Mouse (Mus musculus): ENCODE results near the gene Homer2.

Gene Homer2

GRCm38 (mm10) chr7:81698357-81698756 lies 9.0 kb downstream of the Homer2 start:
- DNase-seq (ENCODE audit: low spot score): no peak

- no peak for DNase-seq (ENCODE audit: low spot score)
These were observed 9.4 kb downstream of the Homer2 start for GRCm38 (mm10) chr7:81697954-81698353.

DNA sequence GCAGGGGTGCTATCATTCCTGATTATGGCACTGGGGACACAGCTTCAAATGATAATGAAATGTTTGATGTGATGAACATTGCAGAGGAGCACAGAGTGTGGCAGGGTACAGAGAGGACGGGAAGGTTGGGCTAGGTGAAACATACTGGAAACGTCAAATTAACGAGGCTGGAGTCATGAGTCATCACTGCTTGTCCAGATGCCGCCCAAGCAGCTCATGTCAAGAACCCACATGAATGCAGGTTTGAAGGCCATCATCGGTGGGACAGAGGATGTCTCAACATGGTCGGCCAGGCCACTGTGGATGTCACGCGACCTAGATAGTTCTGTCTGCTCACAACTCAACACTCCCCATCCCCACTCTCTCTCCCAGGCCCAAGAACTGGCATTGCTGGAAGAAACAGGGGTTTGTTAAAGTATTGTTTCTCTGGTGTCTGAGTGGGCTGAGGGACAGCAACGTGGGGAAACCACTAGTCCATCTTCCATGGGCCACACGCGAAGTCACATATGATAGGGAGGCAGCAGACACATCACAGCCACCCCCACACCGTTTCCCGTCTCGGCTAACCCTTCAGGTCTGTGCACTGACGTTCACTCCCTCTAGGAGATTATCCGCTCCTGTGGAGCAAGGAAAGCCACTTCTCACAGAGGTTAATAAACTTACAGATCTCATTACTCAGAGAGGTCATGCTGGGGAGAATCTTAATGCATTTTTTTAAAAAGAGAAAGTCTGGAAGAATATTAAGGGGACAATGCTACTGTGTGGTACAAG lies 11.4 kb downstream of the Homer2 start:
- no peak for DNase-seq (ENCODE audit: low spot score)

GRCm38 (mm10) chr7:81691067-81691466 lies 16.3 kb downstream of the Homer2 start:
- DNase-seq (ENCODE audit: low spot score): no peak

DNA sequence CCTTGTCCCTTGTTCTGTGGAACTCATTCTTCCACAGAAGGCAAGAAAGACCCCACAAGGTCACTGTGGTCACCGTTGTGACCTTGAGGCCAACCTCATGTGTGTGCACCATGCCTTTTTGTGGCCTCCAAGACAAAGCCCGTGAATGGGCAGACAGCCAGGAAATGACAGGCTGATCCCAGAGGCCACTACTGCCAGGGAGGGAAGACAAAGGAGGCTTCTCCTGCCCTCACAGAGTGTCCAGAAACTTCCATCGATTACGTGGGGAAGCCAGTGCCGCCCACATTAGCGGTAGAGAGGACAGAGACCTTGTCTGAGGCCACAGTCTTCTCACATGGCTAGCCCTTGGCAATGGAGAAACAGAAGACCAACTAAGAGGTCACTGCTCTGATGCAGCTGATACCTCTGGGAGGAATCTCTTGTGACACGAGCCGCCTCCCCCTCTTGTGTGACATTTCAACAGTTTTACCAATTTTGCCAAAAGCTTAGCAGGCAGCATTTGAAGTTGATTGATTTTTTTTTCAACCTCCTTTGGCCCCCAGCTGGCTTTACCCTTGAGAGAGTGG lies 18.1 kb downstream of the Homer2 start:
- DNase-seq (ENCODE audit: low spot score): peak; percentile 55

DNA sequence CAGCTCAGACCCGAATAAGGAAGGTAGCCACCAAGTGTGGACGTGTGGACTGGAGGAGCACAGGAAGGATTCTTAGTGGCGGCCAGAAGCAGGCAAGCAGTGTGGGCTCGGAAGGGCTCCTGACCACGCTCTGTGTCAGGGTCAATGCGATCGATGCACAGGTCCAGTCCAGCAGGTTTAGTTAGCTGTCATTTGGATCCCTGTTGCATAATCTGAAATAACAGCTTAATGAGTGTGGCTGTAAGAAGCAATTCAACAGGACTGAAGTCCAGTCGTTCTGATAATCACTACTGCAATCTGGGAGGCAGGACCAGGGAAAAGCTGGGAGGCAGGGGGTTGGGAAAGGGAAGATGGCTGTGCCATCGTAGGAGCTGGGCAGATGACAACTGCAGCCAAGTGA lies 18.9 kb downstream of the Homer2 start:
- no peak for DNase-seq (ENCODE audit: low spot score)

GRCm38 (mm10) chr7:81687684-81688316 lies 19.5 kb downstream of the Homer2 start:
- DNase-seq (ENCODE audit: low spot score): no peak

DNA sequence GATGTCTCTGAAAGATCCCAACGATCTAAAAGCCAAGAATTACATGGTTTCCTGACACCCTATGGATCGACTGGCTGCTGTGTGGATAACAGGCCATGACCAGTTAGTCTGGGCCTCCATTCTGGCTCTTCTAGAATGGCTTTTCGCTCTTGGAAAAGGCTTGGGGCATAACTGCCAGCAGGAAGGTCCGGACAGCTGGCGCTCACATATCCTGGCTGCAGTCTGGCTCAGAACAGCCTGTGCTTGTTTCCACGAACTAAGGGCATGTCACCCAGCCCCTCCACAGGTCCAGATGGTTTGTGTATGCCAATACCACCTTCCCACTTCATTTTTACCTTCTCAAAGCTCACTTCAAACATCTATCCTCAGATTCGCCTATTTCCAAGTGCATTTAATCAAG lies 22.0 kb downstream of the Homer2 start:
- no peak for DNase-seq (ENCODE audit: low spot score)

DNA sequence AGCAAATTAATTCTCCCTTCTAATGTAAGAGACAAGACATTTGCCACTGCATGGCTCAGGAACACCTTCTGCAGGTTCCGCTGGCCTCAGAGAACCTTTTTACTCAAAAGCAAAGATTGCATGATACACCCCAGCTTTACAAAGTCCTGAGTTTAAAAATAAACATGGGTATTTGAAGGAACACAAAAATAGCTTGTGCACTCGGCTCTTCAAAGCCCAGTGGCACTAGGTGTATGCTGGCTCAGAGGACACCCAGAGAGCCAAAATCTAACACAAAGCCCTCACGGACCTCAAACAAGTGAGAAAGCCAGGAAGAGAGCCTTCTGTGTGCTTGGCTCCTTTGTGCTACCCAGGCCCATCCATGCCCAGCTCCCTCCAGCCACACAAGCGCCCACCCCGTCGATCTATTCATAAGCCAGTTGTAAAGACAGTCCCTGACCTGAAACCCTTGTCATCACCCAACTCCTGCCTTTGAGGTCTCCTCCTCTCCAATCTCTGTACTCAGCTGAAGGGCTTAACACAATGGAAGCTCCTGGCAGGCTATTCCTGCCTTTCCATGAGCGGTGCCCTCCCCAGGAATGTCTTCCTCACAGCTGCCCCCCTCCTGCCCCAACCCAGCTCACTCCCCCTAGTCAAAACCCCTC lies 23.4 kb downstream of the Homer2 start:
- no peak for DNase-seq (ENCODE audit: low spot score)

DNA sequence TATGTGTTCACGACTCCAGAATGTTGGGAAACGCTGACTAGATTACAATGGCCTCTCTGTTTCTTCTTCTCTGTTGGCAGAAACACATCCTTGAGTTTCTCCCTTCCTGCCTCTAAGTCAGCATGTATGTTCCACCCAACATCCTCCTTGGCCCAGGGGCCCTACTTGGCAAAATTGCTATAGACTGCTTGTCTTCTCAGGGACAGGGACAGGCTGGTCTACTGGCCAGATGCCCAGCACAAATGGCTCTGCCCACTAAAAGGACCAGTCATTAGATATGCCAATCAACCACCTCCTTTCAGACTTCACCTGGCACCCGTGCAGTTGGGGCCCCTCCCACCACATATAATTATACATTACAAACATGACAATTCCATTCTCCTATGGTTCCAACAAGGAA lies 25.9 kb downstream of the Homer2 start:
- DNase-seq (ENCODE audit: low spot score): no peak

- no peak for DNase-seq (ENCODE audit: low spot score)
These were observed 33.8 kb downstream of the Homer2 start for GRCm38 (mm10) chr7:81673359-81674013.

- no peak for DNase-seq (ENCODE audit: low spot score)
These were observed 34.5 kb downstream of the Homer2 start for GRCm38 (mm10) chr7:81672735-81673291.

DNA sequence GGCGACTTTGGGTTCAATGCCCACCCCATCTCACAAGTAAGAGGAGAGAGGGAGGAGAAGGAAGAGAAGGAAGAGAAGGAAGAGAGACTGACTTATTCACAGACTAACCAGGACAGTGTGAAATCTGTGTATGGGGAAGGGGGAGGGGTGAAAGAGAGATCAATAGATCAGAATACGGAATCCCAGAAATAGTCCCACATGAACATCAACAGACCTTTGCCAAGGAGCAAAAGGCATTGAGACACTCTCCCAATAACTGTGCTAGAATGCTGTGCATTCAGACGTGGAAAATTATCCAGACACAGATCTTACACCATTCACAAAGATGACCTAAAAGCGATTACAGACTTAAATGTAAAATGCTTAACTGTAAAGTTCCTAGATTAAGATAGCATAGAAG lies 40.2 kb downstream of the Homer2 start:
- no peak for DNase-seq (ENCODE audit: low spot score)

DNA sequence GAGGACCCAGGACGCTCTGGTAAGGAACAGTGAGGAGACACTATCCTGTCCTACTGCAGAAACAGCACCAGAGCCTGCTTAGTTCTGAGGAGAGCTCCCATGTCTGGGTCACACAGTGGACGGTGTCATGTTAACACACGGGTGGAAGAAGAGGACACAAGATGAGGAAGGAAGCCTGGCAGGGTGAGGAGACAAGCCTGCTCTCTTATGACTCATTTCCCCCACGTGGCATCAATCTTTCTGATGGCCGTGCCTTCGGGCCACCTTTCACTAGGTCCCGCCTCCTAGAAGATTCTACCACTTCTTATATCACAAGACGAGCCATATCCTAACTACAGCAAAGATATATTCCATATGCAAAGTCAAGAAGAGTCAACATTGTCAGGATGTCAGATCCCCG lies 40.7 kb downstream of the Homer2 start:
- no peak for DNase-seq (ENCODE audit: low spot score)

GRCm38 (mm10) chr7:81663057-81663456 lies 44.3 kb downstream of the Homer2 start:
- no peak for DNase-seq (ENCODE audit: low spot score)

DNA sequence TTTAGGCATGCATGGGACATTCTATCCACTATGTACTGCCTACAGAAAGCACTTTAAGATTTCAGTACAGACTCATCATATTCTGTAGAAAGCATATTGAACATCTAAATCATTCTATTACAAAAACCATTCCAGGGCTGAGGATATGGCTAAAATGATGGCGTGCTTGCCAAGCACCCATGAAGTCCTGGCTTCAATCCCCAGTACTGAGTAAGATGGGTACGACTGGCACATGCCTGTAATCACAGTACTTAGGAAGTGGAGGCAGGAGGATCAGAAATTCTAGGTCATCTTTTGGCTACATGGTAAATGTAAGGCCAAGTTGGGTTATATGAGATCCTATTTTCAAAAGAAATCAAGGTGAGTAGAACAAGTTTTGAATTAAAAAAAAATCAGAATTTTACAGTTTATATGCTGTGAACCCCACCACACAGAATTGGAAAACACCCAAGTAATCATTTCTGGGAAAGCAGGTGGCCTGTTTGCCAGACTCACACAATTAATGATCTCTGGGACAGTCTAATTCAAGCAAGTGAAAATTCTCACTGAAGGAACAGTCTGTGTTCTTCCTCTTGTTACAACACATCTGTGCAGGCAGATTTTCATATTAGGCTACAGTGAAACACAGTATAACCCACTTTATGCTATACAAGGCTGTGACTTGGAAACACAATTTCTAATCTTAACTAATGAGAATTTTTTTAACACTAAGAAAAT lies 49.5 kb downstream of the Homer2 start:
- DNase-seq (ENCODE audit: low spot score): no peak

GRCm38 (mm10) chr7:81657055-81657454 lies 50.3 kb downstream of the Homer2 start:
- DNase-seq (ENCODE audit: low spot score): no peak

DNA sequence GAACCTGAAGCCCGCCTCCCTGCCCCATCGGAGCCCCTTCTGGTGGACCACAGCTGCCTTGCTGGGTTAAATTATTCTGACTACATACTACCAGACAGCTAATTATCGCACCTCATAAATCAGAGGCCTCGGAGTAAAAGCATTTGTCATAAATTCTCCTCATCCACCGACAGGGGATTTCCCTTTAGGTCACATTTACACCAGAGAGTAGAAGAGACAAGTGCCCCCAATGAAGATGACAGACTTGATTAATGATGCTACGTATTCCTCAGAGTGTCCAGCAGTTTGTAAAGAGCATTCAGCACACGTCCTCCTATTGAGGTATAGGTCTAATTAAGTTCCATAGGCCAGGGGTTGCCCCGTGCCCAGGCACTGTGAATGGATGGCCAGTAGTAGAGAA lies 50.7 kb downstream of the Homer2 start:
- DNase-seq (ENCODE audit: low spot score): no peak

- no peak for DNase-seq (ENCODE audit: low spot score)
These were observed 52.2 kb downstream of the Homer2 start for GRCm38 (mm10) chr7:81654946-81655718.

DNA sequence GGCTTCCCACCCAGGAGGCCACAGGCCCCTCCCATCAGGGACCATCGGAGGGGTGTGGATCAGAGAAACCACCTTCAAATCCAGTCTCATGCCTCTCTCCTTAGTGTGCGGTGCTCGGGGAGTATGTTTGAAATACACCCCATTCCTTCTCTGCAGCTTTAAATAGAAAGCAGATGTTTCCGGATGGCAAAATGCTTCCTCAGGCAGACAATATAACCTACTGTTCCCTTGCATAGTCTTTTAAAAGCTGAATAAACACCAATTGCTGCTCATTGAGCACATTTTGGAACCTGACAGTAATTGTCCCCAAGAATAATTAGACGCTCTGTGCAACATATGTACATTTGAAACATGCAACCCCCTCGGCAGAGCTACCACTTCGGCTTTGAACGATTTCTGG lies 53.3 kb downstream of the Homer2 start:
- no peak for DNase-seq (ENCODE audit: low spot score)

DNA sequence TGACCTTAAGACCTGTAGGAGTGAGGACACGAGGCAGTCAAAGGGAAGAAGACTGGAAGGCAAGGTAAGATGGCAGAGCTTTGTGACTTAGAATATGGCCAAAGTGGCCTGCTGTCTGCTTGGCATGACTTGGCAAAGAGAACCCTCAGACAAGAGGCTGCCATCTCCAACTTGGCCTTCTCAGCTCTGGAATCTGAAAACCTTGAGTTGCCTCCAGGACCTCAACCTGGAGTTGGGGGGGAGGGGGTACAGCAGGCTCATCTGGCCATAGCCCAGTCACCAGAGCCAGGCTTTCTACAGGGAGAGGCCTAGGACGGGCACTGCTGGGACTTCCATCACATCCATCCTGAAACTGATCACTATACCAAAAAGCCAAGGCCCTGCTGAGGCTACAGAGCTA lies 55.0 kb downstream of the Homer2 start:
- DNase-seq (ENCODE audit: low spot score): no peak

Data from testis, postnatal 10 days (tissue).